Mouse (Mus musculus) lung, embryonic 16.5 days (tissue): ENCODE results near the gene Bnc1. TPM values are rescaled to one million over a fixed set of nuclear protein-coding genes. Genes with fewer than 3 reads are reported as not detected.

Experiments used
- ATAC-seq: fragments of 200-750 bp; cut with Nextera tagmentation; 2 replicates; pipeline ENCODE4 v1.8.0; 2017; ENCODE audit warnings: low read depth, mild to moderate bottlenecking, moderate library complexity
- H3K27ac ChIP-seq: fragments of 300-500 bp; sonication (generic); 2 replicates; pipeline ENCODE4 v1.5.1; 2014; ENCODE audit warnings: mild to moderate bottlenecking, control low read depth, low read length
- H3K27me3 ChIP-seq: fragments of 300-500 bp; sonication (generic); 2 replicates; pipeline ENCODE4 v1.6.1; 2014; ENCODE audit warnings: low read depth, low read length, mixed read lengths; ENCODE audit not compliant: control insufficient read depth, insufficient read depth
- H3K36me3 ChIP-seq: fragments of 300-500 bp; sonication (generic); 2 replicates; pipeline ENCODE4 v1.6.1; 2014; ENCODE audit warnings: low read length; ENCODE audit not compliant: control insufficient read depth, insufficient read depth
- H3K4me1 ChIP-seq: fragments of 300-500 bp; sonication (generic); replicated peaks from 2 replicates; pipeline ENCODE4 v1.6.1; 2014; ENCODE audit warnings: low read length, mixed read lengths; ENCODE audit not compliant: control insufficient read depth, insufficient read depth
- H3K4me2 ChIP-seq: fragments of 300-500 bp; sonication (generic); 2 replicates; pipeline ENCODE4 v1.6.1; 2014; ENCODE audit warnings: low read depth, low read length, control low read depth
- H3K4me3 ChIP-seq: fragments of 300-500 bp; sonication (generic); 2 replicates; pipeline ENCODE4 v1.5.1; 2014; ENCODE audit warnings: mild to moderate bottlenecking, low read length, control low read depth
- H3K9ac ChIP-seq: fragments of 300-500 bp; sonication (generic); 2 replicates; pipeline ENCODE4 v1.6.1; 2014; ENCODE audit warnings: low read length, control low read depth
- H3K9me3 ChIP-seq: fragments of 300-500 bp; sonication (generic); 2 replicates; pipeline ENCODE4 v1.6.1; 2016; ENCODE audit warnings: low read length; ENCODE audit not compliant: control insufficient read depth
- WGBS: fragments of 180-500 bp; shearing (Covaris S2); extraction: QIAGEN DNeasy Blood & Tissue Kit; methylation state at CpG from one replicate; pipeline ENCODE4 v1.1.7; 2014; 5-methylcytosine and 5-hydroxymethylcytosine counted together
- polyA plus RNA-seq: library from polyadenylated mRNA; unstranded; fragments of >200 nt; fragmentation: Nextera tagmentation; extraction: Ambion mirVana; gene quantifications from 2 replicates; pipeline ENCODE4 v1.2.1, GENCODE M21; 2015

Gene Bnc1
- polyA plus RNA-seq: 1.1 and 1.7 TPM in 2 replicates

DNA sequence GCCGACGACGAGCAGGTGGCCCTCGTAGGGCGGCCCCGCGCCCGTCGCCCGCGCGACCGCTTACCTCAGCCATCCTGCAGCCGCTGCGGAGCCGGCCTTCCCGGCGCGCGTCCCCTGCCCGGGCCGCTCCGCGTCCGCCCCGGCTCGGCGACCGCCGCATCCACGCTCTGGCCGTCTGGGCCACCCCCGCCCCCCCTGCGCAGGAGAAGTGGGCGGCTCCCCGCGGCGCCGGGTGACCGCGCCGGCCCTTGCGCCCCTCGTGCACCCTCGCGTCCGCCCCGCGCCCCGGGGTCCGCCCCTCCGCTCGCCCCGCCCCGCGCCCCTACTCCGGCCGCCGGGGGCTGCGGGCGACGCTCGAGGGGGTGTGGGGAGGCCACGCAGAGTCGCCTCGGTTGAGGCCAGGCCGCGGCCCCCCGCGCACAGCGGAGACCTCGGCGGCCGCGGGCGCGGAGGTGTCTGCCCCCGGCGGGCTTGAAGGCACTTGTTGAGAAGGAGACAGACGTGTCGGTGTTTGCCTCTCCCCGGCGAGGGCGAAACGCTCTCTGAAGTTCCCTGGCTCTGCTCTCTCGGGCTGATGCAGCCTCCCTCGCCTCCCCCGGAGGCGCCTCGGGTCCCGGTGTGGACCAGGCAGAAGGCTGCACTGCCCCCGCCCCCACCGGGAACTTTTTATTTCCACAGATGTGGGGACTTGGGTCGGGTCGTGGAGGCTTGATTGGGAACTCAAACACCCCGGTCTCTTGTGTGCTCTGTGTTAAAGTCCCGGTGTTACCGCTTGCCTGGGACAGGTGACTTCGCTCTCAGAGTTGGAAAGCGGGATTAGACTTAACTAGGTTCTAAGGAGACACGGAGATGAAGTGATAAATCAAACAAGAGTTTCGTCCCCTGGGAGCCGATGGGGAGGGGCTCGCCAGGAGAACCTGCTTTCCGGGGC is at the start of gene Bnc1:
Gene Bnc1 (minus strand): TSS at position 162 of the 931 bp plus-strand sequence.
- H3K4me3 ChIP-seq: peak within 1 kb of the TSS; percentile 53
- H3K27me3 ChIP-seq: peaks cover 77% of the 10 kb centered on the region
- peaks cover 5% of the 10 kb centered on the region for H3K4me1 ChIP-seq
- peak; percentile 65 for ATAC-seq
- no peak within 1 kb of the TSS for H3K27ac ChIP-seq
- H3K9me3 ChIP-seq: no peaks in the 10 kb centered on the region
- peak within 1 kb of the TSS; percentile 98 for H3K4me2 ChIP-seq
- under 1% methylated on average over 84 of the region's 105 CpGs for WGBS
- peak within 1 kb of the TSS; percentile 26; the same call in 1 of the 2 replicates for H3K9ac ChIP-seq
- no peaks in the 10 kb centered on the region for H3K36me3 ChIP-seq

DNA sequence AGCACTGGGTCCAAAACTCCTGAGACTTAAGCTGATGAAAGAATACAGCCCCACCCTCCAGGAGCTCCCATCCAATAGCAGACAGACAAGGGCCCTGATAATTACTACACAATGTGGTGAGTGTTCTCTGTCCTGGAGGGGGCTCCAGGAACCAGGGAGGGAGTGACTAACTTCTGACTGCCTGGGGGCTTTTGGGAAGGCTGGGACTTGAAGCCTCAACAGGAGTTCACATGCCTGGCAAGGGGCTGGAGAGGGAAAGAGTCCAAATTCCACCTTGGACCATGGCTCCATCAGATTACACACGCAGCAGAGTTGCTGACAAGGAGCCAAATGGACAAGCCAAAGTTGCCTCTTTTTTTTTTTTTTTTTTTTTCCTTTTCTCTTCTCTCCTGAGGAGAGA is 41.3 kb upstream of the Bnc1 start:
- no peaks in the 10 kb centered on the region for H3K36me3 ChIP-seq
- H3K4me3 ChIP-seq: no peak overlapping the region
- no peak overlapping the region for H3K9ac ChIP-seq
- no peaks in the 10 kb centered on the region for H3K4me1 ChIP-seq
- ATAC-seq: no peak
- no peaks in the 10 kb centered on the region for H3K27me3 ChIP-seq
- H3K27ac ChIP-seq: no peak overlapping the region
- WGBS: 50% methylated on average over 1 of the region's 1 CpGs
- no peak overlapping the region for H3K4me2 ChIP-seq
- no peaks in the 10 kb centered on the region for H3K9me3 ChIP-seq

DNA sequence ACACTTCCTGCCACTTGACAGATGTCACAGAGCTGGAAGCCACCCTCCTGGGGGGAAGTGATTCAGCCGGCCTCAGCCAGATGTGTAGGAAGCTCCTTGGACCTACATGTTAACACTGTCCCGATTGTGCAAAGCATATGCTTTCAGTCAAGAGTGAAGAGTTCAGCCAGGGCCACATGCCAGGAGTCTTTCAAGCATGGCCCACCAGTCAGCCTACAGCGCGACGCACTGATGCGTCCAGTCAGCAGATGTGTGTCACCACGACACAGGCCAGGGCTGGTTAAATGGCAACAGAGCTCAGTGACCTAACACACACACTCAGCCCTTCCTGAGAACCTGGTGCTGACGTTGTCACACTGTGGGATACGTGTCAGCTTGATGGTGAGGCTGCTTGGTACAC is 37.6 kb upstream of the Bnc1 start:
- Histone ChIP-seq H3K4me1 (no peaks in the 10 kb centered on the region), H3K4me3 (no peak overlapping the region), H3K36me3 (no peaks in the 10 kb centered on the region), H3K4me2 (no peak overlapping the region), H3K27me3 (no peaks in the 10 kb centered on the region), H3K9me3 (no peaks in the 10 kb centered on the region), H3K27ac (no peak overlapping the region), H3K9ac (no peak overlapping the region)
- 38% methylated on average over 9 of the region's 9 CpGs for WGBS
- peak; percentile 80 for ATAC-seq

DNA sequence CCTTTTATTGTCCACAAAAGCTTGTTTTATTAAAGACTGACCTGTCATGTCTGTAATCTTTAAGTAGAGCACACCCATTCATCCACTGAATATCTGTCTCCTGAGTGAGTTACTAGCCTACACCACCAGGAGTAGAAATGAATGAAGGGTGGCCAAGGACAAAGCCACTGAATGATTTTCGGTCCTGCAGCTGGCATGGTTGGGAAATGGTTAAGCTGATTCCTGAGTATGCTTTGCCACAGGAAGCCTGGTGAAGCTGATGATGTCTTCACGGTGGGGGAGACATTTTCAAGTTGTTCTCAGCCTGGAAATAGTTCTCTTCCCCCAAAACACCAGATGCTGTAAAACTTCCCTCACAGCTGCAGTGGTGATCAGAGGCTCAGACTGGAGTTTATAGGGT is 33.7 kb upstream of the Bnc1 start:
- Histone ChIP-seq H3K4me3 (no peak overlapping the region), H3K4me2 (no peak overlapping the region), H3K27ac (no peak overlapping the region), H3K27me3 (no peaks in the 10 kb centered on the region), H3K4me1 (no peaks in the 10 kb centered on the region), H3K9me3 (no peaks in the 10 kb centered on the region), H3K9ac (no peak overlapping the region), H3K36me3 (no peaks in the 10 kb centered on the region)
- 41% methylated on average over 2 of the region's 2 CpGs for WGBS
- ATAC-seq: no peak

DNA sequence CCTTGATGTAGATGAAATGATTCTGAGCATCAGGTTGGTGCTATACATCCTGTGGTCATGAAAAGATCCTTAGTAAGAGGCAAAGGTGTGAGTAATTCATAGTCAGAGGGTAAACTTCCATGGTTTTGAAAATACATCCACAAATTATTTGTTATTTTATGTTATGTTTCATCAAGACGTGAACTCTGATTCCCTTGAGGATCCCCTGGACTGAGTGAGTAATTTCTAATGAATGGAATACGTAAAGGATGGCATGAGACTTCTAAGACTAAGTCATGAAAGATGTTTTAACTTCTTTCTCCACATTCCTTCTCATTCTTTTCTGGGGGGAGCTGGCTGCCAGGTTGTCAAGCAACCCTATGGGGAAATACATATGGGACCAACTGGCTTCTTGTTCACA is 31.6 kb upstream of the Bnc1 start:
- Histone ChIP-seq H3K4me3 (no peak overlapping the region), H3K9ac (no peak overlapping the region), H3K4me1 (no peaks in the 10 kb centered on the region), H3K27ac (no peak overlapping the region), H3K36me3 (no peaks in the 10 kb centered on the region), H3K9me3 (no peaks in the 10 kb centered on the region), H3K27me3 (no peaks in the 10 kb centered on the region), H3K4me2 (no peak overlapping the region)
- 79% methylated on average over 2 of the region's 2 CpGs for WGBS
- no peak for ATAC-seq

DNA sequence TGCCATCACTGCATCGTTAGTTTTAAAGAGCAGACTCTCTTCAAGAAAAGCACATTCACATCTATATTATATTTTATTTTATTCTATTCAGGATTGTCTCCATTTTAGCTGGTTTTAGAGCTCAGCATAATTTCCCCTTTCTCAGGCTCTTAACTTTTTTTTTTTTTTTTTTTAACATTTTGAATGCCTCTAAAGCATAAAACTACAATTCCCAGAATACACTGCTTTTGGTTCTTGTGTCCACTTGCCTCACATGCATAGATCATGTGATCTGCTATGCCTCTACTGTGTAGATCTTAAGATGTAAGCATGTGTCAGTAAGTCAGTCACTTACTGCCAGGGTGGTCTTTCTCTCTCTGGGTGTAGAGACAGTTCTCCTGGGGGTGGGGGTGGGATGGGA is 30.3 kb upstream of the Bnc1 start:
- Histone ChIP-seq H3K4me3 (no peak overlapping the region), H3K4me1 (peaks cover 1% of the 10 kb centered on the region; the same call in 1 of the 2 replicates), H3K9me3 (no peaks in the 10 kb centered on the region), H3K4me2 (no peak overlapping the region), H3K36me3 (no peaks in the 10 kb centered on the region), H3K9ac (no peak overlapping the region), H3K27ac (no peak overlapping the region), H3K27me3 (no peaks in the 10 kb centered on the region)
- 93% methylated on average over 1 of the region's 1 CpGs for WGBS
- no peak for ATAC-seq

DNA sequence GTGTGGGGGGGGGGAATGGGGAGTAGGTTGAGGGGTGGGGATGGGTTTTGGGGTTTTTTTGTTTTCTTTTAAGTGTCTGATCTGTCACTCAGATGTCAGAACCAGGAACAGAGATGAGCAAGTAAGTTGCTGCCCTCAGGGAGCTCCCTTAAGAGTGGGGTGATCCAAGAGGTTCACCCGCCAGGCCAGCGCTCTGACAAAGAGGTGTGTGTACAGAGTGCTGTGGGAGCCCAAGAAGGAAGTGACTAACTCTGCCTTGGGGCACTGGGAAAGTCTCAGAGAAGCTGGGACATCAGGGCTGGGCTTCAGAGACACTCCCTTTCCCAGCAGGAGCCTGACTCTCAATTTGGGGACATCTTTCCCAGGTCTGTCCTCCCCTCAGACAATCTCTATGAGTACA is 25.9 kb upstream of the Bnc1 start:
- peaks cover 3% of the 10 kb centered on the region; the same call in 1 of the 2 replicates for H3K4me1 ChIP-seq
- no peaks in the 10 kb centered on the region; the same call in 1 of the 2 replicates for H3K27me3 ChIP-seq
- H3K27ac ChIP-seq: no peak overlapping the region
- no peaks in the 10 kb centered on the region for H3K36me3 ChIP-seq
- no peak for ATAC-seq
- H3K4me3 ChIP-seq: no peak overlapping the region
- H3K9ac ChIP-seq: no peak overlapping the region
- 92% methylated on average over 2 of the region's 2 CpGs for WGBS
- H3K9me3 ChIP-seq: no peaks in the 10 kb centered on the region
- H3K4me2 ChIP-seq: no peak overlapping the region

DNA sequence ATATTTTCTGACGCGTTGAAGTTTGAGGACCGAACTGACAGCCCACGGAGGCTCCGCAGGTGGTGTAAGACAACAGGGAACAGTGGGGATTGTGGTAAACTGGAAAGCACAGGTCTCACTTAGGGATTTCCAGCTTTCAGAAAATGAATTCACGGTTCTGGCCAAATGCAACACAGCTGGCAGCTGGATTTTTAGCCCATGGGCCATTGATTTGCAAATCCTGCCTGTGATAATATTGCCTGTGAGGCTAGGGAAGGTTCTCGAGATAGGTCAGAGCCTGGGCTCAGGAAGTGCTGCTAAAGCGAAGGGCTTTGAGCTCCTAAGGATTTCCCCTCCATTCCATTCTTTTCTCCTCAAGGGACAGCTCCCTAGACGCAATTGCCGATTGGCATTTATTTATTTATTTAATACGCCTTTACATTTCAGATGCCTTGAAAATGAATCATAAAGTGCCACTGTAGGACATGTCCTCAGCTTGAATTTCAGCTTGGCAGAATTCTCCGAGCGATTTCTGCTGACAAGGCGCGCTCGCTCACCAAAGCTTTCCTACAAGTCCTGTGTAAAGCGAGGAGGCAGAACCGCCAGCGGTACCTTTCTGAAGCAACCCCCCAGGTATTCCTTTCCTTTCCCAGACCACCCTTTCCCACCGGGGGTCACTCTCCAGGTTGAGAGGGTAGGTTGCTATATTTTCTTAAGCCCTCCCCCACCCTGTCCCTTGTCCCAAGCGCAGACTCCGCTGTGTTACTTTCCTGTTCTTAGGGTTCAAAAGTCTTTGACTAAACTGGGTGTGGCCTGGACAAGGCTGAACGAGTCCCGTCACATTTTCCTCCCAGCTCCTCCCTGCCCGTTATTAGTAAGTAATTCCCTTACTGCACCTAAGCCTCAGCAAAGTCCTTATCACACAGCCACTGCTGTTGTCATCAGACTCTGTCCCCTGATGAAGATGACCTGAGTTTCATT is 24.9 kb upstream of the Bnc1 start:
- no peak for ATAC-seq

DNA sequence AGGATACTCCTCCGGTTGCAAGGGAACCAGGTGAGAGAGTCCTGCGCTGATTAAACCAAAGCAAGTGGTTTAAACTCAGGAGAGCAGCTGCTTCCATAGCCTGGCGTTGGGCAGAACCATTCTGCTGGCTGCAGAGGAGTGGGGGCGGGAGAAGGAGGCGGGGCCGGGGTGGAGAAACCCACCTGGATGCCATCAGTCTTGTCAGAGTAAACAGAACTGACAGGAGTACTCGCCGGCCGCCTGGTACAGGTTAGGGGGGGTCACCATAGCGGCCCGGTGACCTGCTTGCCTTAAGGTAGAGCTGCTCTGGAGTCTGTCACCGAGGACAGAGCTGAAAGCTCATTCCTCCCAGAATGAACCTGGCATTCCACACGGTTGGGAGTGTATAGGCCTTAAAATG is 20.4 kb upstream of the Bnc1 start:
- no peak overlapping the region for H3K27ac ChIP-seq
- no peak overlapping the region for H3K9ac ChIP-seq
- no peaks in the 10 kb centered on the region for H3K36me3 ChIP-seq
- no peaks in the 10 kb centered on the region for H3K9me3 ChIP-seq
- 7% methylated on average over 13 of the region's 13 CpGs for WGBS
- no peak overlapping the region for H3K4me3 ChIP-seq
- H3K4me2 ChIP-seq: no peak overlapping the region
- ATAC-seq: no peak
- peaks cover 3% of the 10 kb centered on the region; the same call in 1 of the 2 replicates for H3K4me1 ChIP-seq
- peaks cover 2% of the 10 kb centered on the region; the same call in 1 of the 2 replicates for H3K27me3 ChIP-seq

More for the DNA sequence above, 24.9 kb upstream of the Bnc1 start:
- H3K4me3 ChIP-seq: peak overlapping the region; percentile 23
- WGBS: 7% methylated on average over 25 of the region's 25 CpGs
- H3K36me3 ChIP-seq: no peaks in the 10 kb centered on the region
- no peak overlapping the region for H3K9ac ChIP-seq
- H3K27me3 ChIP-seq: peaks cover 2% of the 10 kb centered on the region; the same call in 1 of the 2 replicates
- H3K9me3 ChIP-seq: no peaks in the 10 kb centered on the region
- H3K27ac ChIP-seq: no peak overlapping the region
- H3K4me2 ChIP-seq: peak overlapping the region; percentile 39
- peaks cover 3% of the 10 kb centered on the region; the same call in 1 of the 2 replicates for H3K4me1 ChIP-seq
